Mouse (Mus musculus) erythroblast, embryonic 14.5 days (primary cell): ENCODE data around the gene Hsd17b12.

Experiments
- GATA1 ChIP-seq: IDR thresholded peaks from 2 replicates; pipeline ENCODE4 v1.6.1; 2012; ENCODE audit warnings: low read length, inconsistent platforms, mixed read lengths
- TAL1 ChIP-seq: IDR thresholded peaks from 3 replicates; pipeline ENCODE4 v1.6.1; 2012; ENCODE audit warnings: low read length, inconsistent platforms, mixed read lengths

- TF ChIP-seq TAL1 = no peak
- TF ChIP-seq GATA1 = no peak
These were observed 155.4 kb downstream of the Hsd17b12 start for GRCm38 (mm10) chr2:94002331-94002730.
